Mouse (Mus musculus): ENCODE data around the gene 4921530L21Rik. TPM values are rescaled to one million over a fixed set of nuclear protein-coding genes. Genes with fewer than 3 reads are reported as not detected.

The 4921530L21Rik gene
- not detected for polyA plus RNA-seq (2014; fragmentation: Illumina TruSeq; extraction: RNeasy Lipid Tissue Mini Kit (QIAGEN cat#74804); ENCODE audit: insufficient read depth, low read depth, low replicate concordance)

GRCm38 (mm10) chr14:95880954-95881353 lies at the start of gene 4921530L21Rik:
Gene 4921530L21Rik (plus strand): TSS chr14:95881254.

